Mouse (Mus musculus) testis, postnatal 10 days (tissue): Measurements from ENCODE around the gene Fpr3.
A peak's percentile ranks its signal among the peaks of the same experiment; 100 is the strongest.
"Not testable (repeated sequence)": the region's sequence is repeated elsewhere in the genome, so short reads cannot be mapped to it uniquely, and the experiment has no call there.

Experiments
- DNase-seq: peaks from one replicate; pipeline ENCODE4 v3.0.0; 2021; ENCODE audit warnings: low spot score

The Fpr3 gene

DNA sequence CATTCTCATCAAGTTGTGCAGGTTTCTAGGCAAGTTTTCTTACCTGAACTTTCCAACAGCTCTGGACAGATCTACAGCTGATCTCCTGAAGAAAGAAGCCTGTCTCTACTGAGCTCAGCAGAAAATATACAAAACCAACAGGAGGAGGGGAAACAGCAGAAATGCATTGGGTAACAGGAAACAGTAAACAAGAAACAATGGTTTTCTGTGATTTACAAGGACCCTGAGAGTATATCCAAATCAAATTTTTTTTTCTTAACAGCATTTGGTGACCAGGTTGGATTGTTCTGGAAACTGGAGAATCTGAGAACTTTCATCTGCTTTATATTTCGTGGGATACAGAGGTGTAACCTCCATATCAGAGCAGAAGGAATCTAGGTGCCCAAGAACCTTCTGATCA, 3.8 kb upstream of the Fpr3 start, which contains the start of gene Fpr1:
TSS of gene Fpr1 (minus strand) at position 101 of the 400 bp plus-strand sequence.
- no peak for DNase-seq

DNA sequence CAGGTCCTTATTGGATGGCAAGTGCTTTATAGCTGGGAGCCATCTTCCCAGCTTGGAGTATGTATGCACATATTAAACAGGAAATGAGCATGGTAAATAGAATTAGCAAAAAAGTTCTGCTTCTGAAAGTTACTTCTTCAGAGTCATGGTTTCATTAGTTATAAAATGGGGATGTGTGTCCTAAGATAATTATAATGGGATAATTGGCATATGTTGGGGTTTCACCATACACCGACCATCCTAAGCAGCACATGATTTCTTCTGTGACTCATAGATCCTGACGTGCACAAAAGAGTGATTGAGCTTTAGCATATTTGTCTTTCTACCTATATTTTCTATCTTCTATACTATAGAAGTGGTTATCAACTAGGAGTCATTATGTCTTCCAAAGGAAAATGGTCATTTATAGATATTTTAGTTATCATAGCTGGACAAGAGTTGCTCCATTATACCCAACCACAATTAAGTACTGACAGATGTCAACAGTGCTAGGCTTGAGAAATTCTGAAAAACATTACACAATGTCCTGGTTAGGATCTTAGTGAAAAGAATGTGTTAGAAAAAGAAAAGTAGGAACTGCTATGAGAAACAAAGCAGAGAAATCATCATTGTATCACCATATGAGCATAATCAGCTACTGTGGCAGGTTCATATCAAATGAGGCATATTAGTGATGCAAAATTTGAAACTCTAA, 2.2 kb downstream of the Fpr3 start:
- DNase-seq, result no peak

DNA sequence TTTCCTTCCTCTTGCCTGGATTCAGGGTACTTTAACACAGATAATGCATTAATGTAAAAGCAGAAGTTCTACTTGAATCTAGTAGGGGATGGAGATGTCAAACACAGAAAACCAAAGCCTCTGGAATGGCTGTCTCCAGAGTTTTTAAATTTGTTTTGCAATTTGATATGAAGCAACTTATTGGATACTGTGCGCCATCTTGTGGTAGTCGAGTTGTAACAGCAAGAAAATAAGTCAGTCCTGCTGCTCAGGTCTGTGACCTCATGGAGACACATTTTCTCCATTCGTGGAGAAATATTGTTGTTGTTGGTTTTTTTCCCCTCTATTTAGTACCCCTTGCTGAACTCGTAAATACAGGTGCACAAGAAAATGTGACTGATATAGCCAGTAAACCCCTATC, 8.4 kb downstream of the Fpr3 start:
- no peak for DNase-seq

- no peak for DNase-seq
Observed at GRCm38 (mm10) chr17:17899268-17899667, 11.6 kb downstream of the Fpr3 start.

DNA sequence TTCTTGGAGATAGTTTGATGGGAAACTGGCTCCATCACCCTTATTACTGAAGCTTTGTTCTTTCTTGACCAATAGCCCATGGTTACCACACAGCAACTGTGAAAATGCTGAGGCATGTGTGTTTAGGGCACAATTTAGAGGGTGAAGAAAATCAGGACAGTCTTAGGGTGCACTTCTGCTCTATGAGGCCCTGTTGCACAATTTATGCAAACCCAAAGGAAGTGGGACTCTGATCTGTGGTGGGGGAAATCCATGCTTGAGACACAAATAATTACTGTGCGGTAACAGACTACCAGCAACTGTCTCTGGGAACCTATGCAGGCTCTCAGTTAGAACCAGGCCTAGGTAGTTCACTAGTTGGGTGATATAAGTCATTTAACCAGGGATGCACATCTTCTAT, 13.1 kb downstream of the Fpr3 start:
- DNase-seq, result no peak

DNA sequence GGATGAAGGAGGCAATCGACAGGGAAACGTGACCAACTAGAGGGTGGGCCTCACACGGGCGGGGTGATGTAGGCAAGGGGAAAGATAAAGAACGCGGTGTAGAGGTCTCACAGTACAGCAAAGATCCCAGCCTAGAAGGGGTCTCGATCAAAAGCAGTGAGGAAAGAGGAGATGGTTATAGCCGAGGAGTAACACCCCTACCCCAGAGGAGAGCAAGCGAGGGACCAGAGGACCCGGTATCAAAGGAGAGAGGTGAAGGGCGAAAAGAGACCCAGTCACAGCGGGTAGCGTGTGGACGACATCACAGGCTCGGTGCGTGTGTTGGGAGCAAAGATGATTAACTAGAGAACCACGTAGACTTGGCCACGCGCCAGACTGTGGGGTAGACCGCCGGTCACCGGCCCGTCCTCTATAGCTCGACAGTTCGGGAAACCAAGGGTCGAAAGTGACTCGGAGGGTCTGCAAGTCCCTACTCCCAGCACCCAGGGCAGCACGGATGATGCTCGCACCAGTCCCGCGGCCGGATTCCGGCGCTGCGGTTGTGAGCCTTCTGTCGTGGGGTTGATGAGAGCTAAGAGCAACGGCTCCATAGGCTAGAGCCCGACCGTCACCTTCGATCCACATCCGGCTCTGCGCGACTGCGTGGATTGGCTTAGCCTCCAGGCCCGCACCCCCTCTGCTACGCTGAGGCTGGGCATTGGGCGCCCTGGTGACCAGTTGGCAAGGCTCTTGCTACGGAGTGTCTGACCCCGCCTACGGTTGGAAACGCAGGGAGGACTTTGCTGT, 22.2 kb downstream of the Fpr3 start:
- DNase-seq, result peak; percentile 84

DNA sequence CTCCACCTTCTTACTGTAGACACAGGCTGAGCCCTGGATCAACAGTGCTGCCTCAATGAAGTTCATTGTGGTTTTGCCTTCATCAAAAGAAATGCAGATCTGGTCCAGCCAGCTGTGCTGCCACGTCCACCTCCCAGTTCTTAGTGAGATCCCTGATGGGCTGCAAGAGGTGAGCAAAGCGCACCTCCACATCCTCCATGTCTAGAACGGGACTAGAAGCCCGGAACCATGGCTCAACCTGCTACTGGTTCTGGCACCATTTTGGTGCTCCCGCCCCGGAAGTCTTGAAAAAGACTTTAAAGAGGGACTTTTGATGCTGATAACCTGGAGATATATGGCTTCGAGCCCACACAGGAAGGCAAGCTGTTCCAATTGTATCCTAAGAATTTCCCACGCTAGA, 25.0 kb downstream of the Fpr3 start:
- not testable (repeated sequence) for DNase-seq

GRCm38 (mm10) chr17:17917376-17917775, 29.7 kb downstream of the Fpr3 start:
- no peak for DNase-seq

DNA sequence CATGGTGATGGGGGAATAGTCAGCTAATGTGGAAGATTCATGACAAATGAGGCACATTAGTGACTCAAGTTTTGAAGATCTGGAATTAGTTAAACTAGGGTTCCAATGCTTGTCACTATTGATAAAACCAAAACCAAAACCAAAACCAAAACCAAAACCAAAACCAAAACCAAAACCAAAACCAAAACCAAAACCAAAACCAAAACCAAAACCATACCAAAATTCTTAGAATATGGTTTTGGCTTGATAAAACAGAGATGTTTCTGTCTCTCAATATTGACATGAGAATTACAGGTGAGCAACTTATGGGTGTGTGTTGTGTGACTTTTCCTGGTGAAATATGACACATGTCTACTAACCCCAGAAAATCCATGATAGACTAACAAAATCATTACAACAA, 30.1 kb downstream of the Fpr3 start:
- DNase-seq, result no peak

DNA sequence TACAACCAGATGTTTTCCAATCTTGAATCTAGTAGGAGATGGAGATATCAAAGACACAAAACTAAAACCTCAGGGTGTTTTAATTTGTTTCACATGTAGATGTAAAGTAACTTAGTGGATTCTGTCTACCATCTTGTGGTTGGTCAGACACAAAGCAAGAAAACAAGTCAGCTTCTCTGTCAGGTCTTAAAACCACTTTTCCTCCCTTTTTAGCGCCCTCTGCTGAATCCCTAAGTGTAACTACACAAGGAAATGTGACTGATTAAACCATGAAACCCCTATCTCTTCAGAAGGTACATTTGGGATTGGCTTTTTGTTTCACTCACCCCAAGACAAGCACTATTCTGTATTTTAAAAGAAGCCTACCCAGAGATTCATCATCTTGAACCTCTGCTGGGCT, 85.8 kb downstream of the Fpr3 start:
- DNase-seq, result no peak

DNA sequence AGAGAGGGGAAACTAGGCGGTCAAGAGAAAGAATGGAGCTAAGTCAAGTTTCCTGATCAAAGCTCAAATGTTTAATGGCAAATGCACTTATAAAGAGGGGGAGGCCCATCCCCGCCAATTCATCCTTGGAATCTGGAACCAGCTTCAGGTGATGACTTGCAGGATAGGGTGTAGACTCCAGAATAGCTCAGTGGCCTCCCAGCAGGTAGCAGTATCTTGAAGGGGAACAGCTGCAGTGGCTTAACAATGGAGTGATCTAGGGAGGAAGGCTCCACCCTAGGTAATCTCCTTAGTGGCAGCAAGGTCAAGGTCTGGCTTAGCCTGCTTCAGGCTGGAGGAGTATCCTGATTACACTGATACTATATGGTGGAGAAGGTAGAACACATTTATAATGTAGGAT, 93.6 kb downstream of the Fpr3 start:
- not testable (repeated sequence) for DNase-seq

DNA sequence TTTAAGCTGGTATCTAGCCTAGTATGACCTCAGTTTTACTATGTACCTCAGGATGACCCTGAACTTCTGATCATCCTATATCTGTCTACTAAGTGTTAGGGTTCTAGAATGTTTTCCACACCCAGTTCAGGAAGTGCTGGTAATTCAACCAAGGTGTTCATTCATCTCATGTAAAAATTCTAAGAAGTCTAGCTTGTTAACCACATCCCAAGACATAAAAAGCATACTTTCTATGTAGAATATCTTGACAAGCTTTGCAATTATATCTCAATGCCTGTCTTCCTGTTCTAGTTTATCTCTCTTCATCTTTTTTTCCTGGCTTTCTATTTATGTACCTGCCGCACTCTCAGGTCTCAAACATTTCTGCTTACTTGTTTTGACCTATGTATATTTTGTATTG, 117.1 kb downstream of the Fpr3 start:
- DNase-seq, result no peak
